Mouse (Mus musculus): ENCODE results near the gene Heca. TPM values are rescaled to one million over a fixed set of nuclear protein-coding genes. Genes with fewer than 3 reads are reported as not detected.
"Not testable (repeated sequence)": the region's sequence is repeated elsewhere in the genome, so short reads cannot be mapped to it uniquely, and the experiment has no call there.

Gene Heca
- polyA plus RNA-seq, 1 experiment from 2014 or later: 4.6 TPM

- Histone ChIP-seq H3K9me3 (replicated peaks) (no peaks in the 10 kb centered on the region), H3K4me1 (replicated peaks) (no peaks in the 10 kb centered on the region), H3K9ac (no peak overlapping the region), H3K4me3 (no peak overlapping the region), H3K36me3 (peaks cover 25% of the 10 kb centered on the region; the same call in 1 of the 2 replicates), H3K4me2 (no peak overlapping the region), H3K27ac (no peak overlapping the region), H3K27me3 (no peaks in the 10 kb centered on the region)
- no peak for ATAC-seq (replicated peaks; ENCODE audit: insufficient number of reproducible peaks, insufficient read depth, low FRiP score, low read depth)
- 77% methylated on average over 4 of the region's 4 CpGs for WGBS
These were observed 118.7 kb downstream of the Heca start for GRCm38 (mm10) chr10:17829205-17829604.

- Histone ChIP-seq H3K4me3 (no peak overlapping the region), H3K27ac (no peak overlapping the region), H3K9me3 (replicated peaks) (no peaks in the 10 kb centered on the region), H3K27me3 (no peaks in the 10 kb centered on the region), H3K36me3 (peaks cover 28% of the 10 kb centered on the region; the same call in 1 of the 2 replicates), H3K4me2 (peak overlapping the region; percentile 25; the same call in 1 of the 2 replicates), H3K9ac (no peak overlapping the region), H3K4me1 (replicated peaks) (no peaks in the 10 kb centered on the region)
- ATAC-seq (replicated peaks; ENCODE audit: insufficient number of reproducible peaks, insufficient read depth, low FRiP score, low read depth): no peak
- WGBS: 19% methylated on average over 12 of the region's 12 CpGs
These were observed 120.5 kb downstream of the Heca start for GRCm38 (mm10) chr10:17827391-17827790.

GRCm38 (mm10) chr10:17820422-17820821 lies 127.4 kb downstream of the Heca start:
- not testable (repeated sequence) for H3K9me3 ChIP-seq (replicated peaks); ATAC-seq (replicated peaks; ENCODE audit: insufficient number of reproducible peaks, insufficient read depth, low FRiP score, low read depth); H3K9ac ChIP-seq; H3K27ac ChIP-seq; H3K4me1 ChIP-seq (replicated peaks); H3K27me3 ChIP-seq; H3K4me3 ChIP-seq; H3K4me2 ChIP-seq
- 90% methylated on average over 7 of the region's 7 CpGs for WGBS
- H3K36me3 ChIP-seq: peaks cover 32% of the 10 kb centered on the region

Other genes starting within 250 kb of the Heca start
- 29.8 and 29.9 TPM in 2 replicates for gene Cited2, start 224.8 kb downstream of the Heca start, polyA plus RNA-seq (2015; fragmentation: Nextera tagmentation; extraction: Ambion mirVana)
- gene Txlnb, start 151.8 kb downstream of the Heca start, polyA plus RNA-seq (2015; fragmentation: Nextera tagmentation; extraction: Ambion mirVana): 32.2 and 36.6 TPM in 2 replicates
- 132 and 199 TPM in 2 replicates for gene Abracl, start 75.2 kb upstream of the Heca start, polyA plus RNA-seq (2015; fragmentation: Nextera tagmentation; extraction: Ambion mirVana)
- 15.9 and 21.5 TPM in 2 replicates for gene Reps1, start 107.8 kb upstream of the Heca start, polyA plus RNA-seq (2015; fragmentation: Nextera tagmentation; extraction: Ambion mirVana)

Data from heart, embryonic 15.5 days (tissue).